Mouse (Mus musculus) ES-Bruce4 (cell line): ENCODE measurements at regions not wholly inside any gene's neighbourhood (a gene's known extent, or its start where the extent isn't known, plus 50 kb on each side); places are given as distances from the start of the nearest gene placed in this dataset.

ENCODE experiments used
- CTCF ChIP-seq: IDR thresholded peaks from one replicate; pipeline ENCODE4 v1.8.1; 2011; ENCODE audit warnings: low read depth, low read length
- POLR2A ChIP-seq: IDR thresholded peaks from one replicate; pipeline ENCODE4 v1.8.1; 2011; ENCODE audit warnings: low read length; ENCODE audit not compliant: insufficient read depth

- TF ChIP-seq CTCF (no peak), POLR2A (no peak)
Observed at GRCm38 (mm10) chr2:101242983-101243382, 381.5 kb upstream of the Rag2 start.
